In genomic region chr17:4781586-4781985, GRCm38 (mm10) we compare ENCODE assay signal across 18 mouse cellular contexts.
"Had no signal": no experiment of that assay in that cellular context is flagged by ENCODE, and none has a peak within 500 bp of the region (broad histone marks: within the 10 kb centered on the region; RNA-seq: fewer than 3 reads in every experiment).

No protein-coding gene starts in this region.

- H3K4me3 ChIP-seq: lung, embryonic 15.5 days; megakaryocyte, embryonic 14.5 days; midbrain, embryonic 12.5 days; neural tube, embryonic 12.5 days; stomach, embryonic 15.5 days had no signal

- ATAC-seq: liver, postnatal 0 days; lung, postnatal 0 days; midbrain, embryonic 16.5 days had no signal

- H3K4me1 ChIP-seq: neural tube, embryonic 12.5 days had no signal

- H3K9me3 ChIP-seq: lung, embryonic 15.5 days; megakaryocyte, embryonic 14.5 days; midbrain, embryonic 12.5 days; neural tube, embryonic 12.5 days; stomach, embryonic 15.5 days had no signal

- DNase-seq: liver, postnatal 0 days; lung, adult 2 months; lung, postnatal 14 days; lung, postnatal 36 days; midbrain, embryonic 14.5 days; right cerebral cortex, postnatal 14 days; thymus, adult 2 months; thymus, postnatal 25 days; thymus, postnatal 4 days had no signal

- H3K36me3 ChIP-seq: lung, embryonic 15.5 days; midbrain, embryonic 12.5 days; neural tube, embryonic 12.5 days; stomach, embryonic 15.5 days had no signal

- H3K27me3 ChIP-seq: lung, embryonic 15.5 days; neural tube, embryonic 12.5 days; stomach, embryonic 15.5 days had no signal

- H3K4me2 ChIP-seq: lung, embryonic 15.5 days; midbrain, embryonic 12.5 days; neural tube, embryonic 12.5 days; stomach, embryonic 15.5 days had no signal

- H3K27ac ChIP-seq: lung, embryonic 15.5 days; macrophage; midbrain, embryonic 12.5 days; neural tube, embryonic 12.5 days; stomach, embryonic 15.5 days; stomach, postnatal 0 days had no signal

- H3K9ac ChIP-seq: liver, postnatal 0 days; lung, embryonic 15.5 days; midbrain, embryonic 12.5 days; neural tube, embryonic 12.5 days; stomach, embryonic 15.5 days had no signal
